Mouse (Mus musculus) hindbrain, embryonic 12.5 days (tissue): ENCODE measurements around the gene Zfp446. TPM values are rescaled to one million over a fixed set of nuclear protein-coding genes. Genes with fewer than 3 reads are reported as not detected.
"Not testable (repeated sequence)": the region's sequence is repeated elsewhere in the genome, so short reads cannot be mapped to it uniquely, and the experiment has no call there.

Source experiments
- ATAC-seq: fragments of 200-750 bp; cut with Nextera tagmentation; 2 replicates; pipeline ENCODE4 v1.8.0; 2017; ENCODE audit warnings: moderate TSS enrichment; ENCODE audit not compliant: low FRiP score
- H3K27ac ChIP-seq: fragments of 300-500 bp; sonication (generic); 2 replicates; pipeline ENCODE4 v1.5.1; 2016; ENCODE audit warnings: mild to moderate bottlenecking
- H3K27me3 ChIP-seq: fragments of 300-500 bp; sonication (generic); 2 replicates; pipeline ENCODE4 v1.6.1; 2016; ENCODE audit warnings: mild to moderate bottlenecking
- H3K36me3 ChIP-seq: fragments of 300-500 bp; sonication (generic); 2 replicates; pipeline ENCODE4 v1.6.1; 2016; ENCODE audit warnings: mild to moderate bottlenecking
- H3K4me1 ChIP-seq: fragments of 300-500 bp; sonication (generic); 2 replicates; pipeline ENCODE4 v1.6.1; 2016
- H3K4me2 ChIP-seq: fragments of 300-500 bp; sonication (generic); replicated peaks from 2 replicates; pipeline ENCODE4 v1.6.1; 2016; ENCODE audit warnings: mild to moderate bottlenecking
- H3K4me3 ChIP-seq: fragments of 300-500 bp; sonication (generic); 2 replicates; pipeline ENCODE4 v1.5.1; 2016; ENCODE audit warnings: mild to moderate bottlenecking
- H3K9ac ChIP-seq: fragments of 300-500 bp; sonication (generic); 2 replicates; pipeline ENCODE4 v1.6.1; 2016; ENCODE audit warnings: mild to moderate bottlenecking, moderate library complexity
- H3K9me3 ChIP-seq: fragments of 300-500 bp; sonication (generic); replicated peaks from 2 replicates; pipeline ENCODE4 v1.6.1; 2016; ENCODE audit warnings: mild to moderate bottlenecking
- WGBS: fragments of 180-500 bp; shearing (Covaris S2); methylation state at CpG from one replicate; pipeline ENCODE4 v1.1.7; 2016; 5-methylcytosine and 5-hydroxymethylcytosine counted together
- polyA plus RNA-seq: library from polyadenylated mRNA; unstranded; fragments of >200 nt; fragmentation: Nextera tagmentation; extraction: Ambion mirVana; gene quantifications from 2 replicates; pipeline ENCODE4 v1.2.1, GENCODE M21; 2016

The Zfp446 gene
- polyA plus RNA-seq, result 14.8 and 16.2 TPM in 2 replicates

- no peaks in the 10 kb centered on the region for H3K9me3 ChIP-seq
- peak within 1 kb of the TSS; percentile 63 for H3K4me3 ChIP-seq
- under 1% methylated on average over 40 of the region's 49 CpGs for WGBS
- H3K27ac ChIP-seq, result peak within 1 kb of the TSS; percentile 92
- no peaks in the 10 kb centered on the region for H3K27me3 ChIP-seq
- H3K4me2 ChIP-seq, result peak within 1 kb of the TSS; percentile 78
- H3K4me1 ChIP-seq, result peaks cover 12% of the 10 kb centered on the region
- H3K36me3 ChIP-seq, result peaks cover 16% of the 10 kb centered on the region; the same call in 1 of the 2 replicates
- ATAC-seq, result peak; percentile 99
- peak within 1 kb of the TSS; percentile 69 for H3K9ac ChIP-seq
Measured at GRCm38 (mm10) chr7:12977682-12978389, at the start of gene Zfp446. Gene Zfp446 (plus strand): TSS chr7:12977848.

GRCm38 (mm10) chr7:12933615-12934140 is 44.0 kb upstream of the Zfp446 start:
- no peak overlapping the region for H3K4me2 ChIP-seq
- H3K27me3 ChIP-seq, result peaks cover 4% of the 10 kb centered on the region
- no peaks in the 10 kb centered on the region for H3K9me3 ChIP-seq
- ATAC-seq, result no peak
- no peaks in the 10 kb centered on the region for H3K36me3 ChIP-seq
- no peak overlapping the region for H3K27ac ChIP-seq
- 59% methylated on average over 4 of the region's 4 CpGs for WGBS
- no peaks in the 10 kb centered on the region for H3K4me1 ChIP-seq
- no peak overlapping the region for H3K9ac ChIP-seq
- no peak overlapping the region for H3K4me3 ChIP-seq

GRCm38 (mm10) chr7:12934808-12935207 is 42.8 kb upstream of the Zfp446 start:
- 71% methylated on average over 3 of the region's 3 CpGs for WGBS
- H3K4me2 ChIP-seq, result no peak overlapping the region
- no peaks in the 10 kb centered on the region for H3K4me1 ChIP-seq
- H3K36me3 ChIP-seq, result no peaks in the 10 kb centered on the region
- H3K4me3 ChIP-seq, result no peak overlapping the region
- no peak overlapping the region for H3K9ac ChIP-seq
- H3K27ac ChIP-seq, result no peak overlapping the region
- H3K27me3 ChIP-seq, result no peaks in the 10 kb centered on the region
- ATAC-seq, result no peak
- H3K9me3 ChIP-seq, result no peaks in the 10 kb centered on the region

- not testable (repeated sequence) for H3K4me1 ChIP-seq, H3K9me3 ChIP-seq, H3K4me2 ChIP-seq, H3K4me3 ChIP-seq, H3K9ac ChIP-seq, H3K36me3 ChIP-seq, H3K27me3 ChIP-seq, H3K27ac ChIP-seq, ATAC-seq
- WGBS, result 92% methylated on average over 4 of the region's 4 CpGs
Measured at GRCm38 (mm10) chr7:12937254-12937803, 40.3 kb upstream of the Zfp446 start.

GRCm38 (mm10) chr7:12940599-12940998 is 37.0 kb upstream of the Zfp446 start:
- no peak for ATAC-seq
- 86% methylated on average over 4 of the region's 4 CpGs for WGBS
- Histone ChIP-seq H3K9ac (no peak overlapping the region), H3K4me3 (no peak overlapping the region), H3K4me2 (no peak overlapping the region), H3K4me1 (no peaks in the 10 kb centered on the region), H3K27ac (no peak overlapping the region), H3K27me3 (no peaks in the 10 kb centered on the region), H3K9me3 (no peaks in the 10 kb centered on the region), H3K36me3 (no peaks in the 10 kb centered on the region)

GRCm38 (mm10) chr7:12943488-12943887 is 34.2 kb upstream of the Zfp446 start:
- Histone ChIP-seq H3K4me1 (no peaks in the 10 kb centered on the region), H3K4me2 (no peak overlapping the region), H3K27me3 (no peaks in the 10 kb centered on the region), H3K9me3 (no peaks in the 10 kb centered on the region), H3K9ac (no peak overlapping the region), H3K36me3 (no peaks in the 10 kb centered on the region), H3K27ac (no peak overlapping the region), H3K4me3 (no peak overlapping the region)
- ATAC-seq, result no peak

GRCm38 (mm10) chr7:12949032-12949871 is 28.4 kb upstream of the Zfp446 start:
- peak; percentile 97 for ATAC-seq

GRCm38 (mm10) chr7:12949872-12950229 is 27.8 kb upstream of the Zfp446 start:
- 6% methylated on average over 16 of the region's 16 CpGs for WGBS
- H3K4me1 ChIP-seq, result peaks cover 12% of the 10 kb centered on the region
- no peaks in the 10 kb centered on the region for H3K27me3 ChIP-seq
- H3K4me3 ChIP-seq, result peak overlapping the region; percentile 45
- no peak; the same call in 1 of the 2 replicates for ATAC-seq
- H3K27ac ChIP-seq, result peak overlapping the region; percentile 80
- H3K9me3 ChIP-seq, result no peaks in the 10 kb centered on the region
- peak overlapping the region; percentile 66 for H3K9ac ChIP-seq
- no peaks in the 10 kb centered on the region for H3K36me3 ChIP-seq
- H3K4me2 ChIP-seq, result peak overlapping the region; percentile 82

More at GRCm38 (mm10) chr7:12949032-12949871, 28.4 kb upstream of the Zfp446 start:
- no peaks in the 10 kb centered on the region for H3K9me3 ChIP-seq
- H3K27me3 ChIP-seq, result no peaks in the 10 kb centered on the region
- peak overlapping the region; percentile 88 for H3K27ac ChIP-seq
- H3K9ac ChIP-seq, result peak overlapping the region; percentile 66
- no peaks in the 10 kb centered on the region for H3K36me3 ChIP-seq
- 9% methylated on average over 35 of the region's 35 CpGs for WGBS
- peak overlapping the region; percentile 45 for H3K4me3 ChIP-seq
- H3K4me2 ChIP-seq, result peak overlapping the region; percentile 82
- H3K4me1 ChIP-seq, result peaks cover 12% of the 10 kb centered on the region

GRCm38 (mm10) chr7:12954896-12955295 is 22.8 kb upstream of the Zfp446 start:
- no peak for ATAC-seq
- Histone ChIP-seq H3K4me1 (peaks cover 7% of the 10 kb centered on the region), H3K27ac (no peak overlapping the region), H3K27me3 (no peaks in the 10 kb centered on the region), H3K9ac (no peak overlapping the region), H3K4me2 (no peak overlapping the region), H3K4me3 (no peak overlapping the region), H3K9me3 (no peaks in the 10 kb centered on the region), H3K36me3 (no peaks in the 10 kb centered on the region)
- 62% methylated on average over 3 of the region's 3 CpGs for WGBS

GRCm38 (mm10) chr7:12957511-12957910 is 20.1 kb upstream of the Zfp446 start:
- no peaks in the 10 kb centered on the region for H3K9me3 ChIP-seq
- no peaks in the 10 kb centered on the region for H3K36me3 ChIP-seq
- 76% methylated on average over 5 of the region's 5 CpGs for WGBS
- no peak overlapping the region for H3K4me3 ChIP-seq
- H3K4me1 ChIP-seq, result no peaks in the 10 kb centered on the region
- no peak overlapping the region for H3K4me2 ChIP-seq
- H3K9ac ChIP-seq, result no peak overlapping the region
- ATAC-seq, result no peak
- no peak overlapping the region for H3K27ac ChIP-seq
- H3K27me3 ChIP-seq, result no peaks in the 10 kb centered on the region

GRCm38 (mm10) chr7:12958948-12959347 is 18.7 kb upstream of the Zfp446 start:
- Histone ChIP-seq H3K36me3 (no peaks in the 10 kb centered on the region), H3K27me3 (no peaks in the 10 kb centered on the region), H3K4me2 (no peak overlapping the region), H3K9me3 (no peaks in the 10 kb centered on the region), H3K9ac (no peak overlapping the region), H3K4me3 (no peak overlapping the region), H3K27ac (no peak overlapping the region), H3K4me1 (no peaks in the 10 kb centered on the region)
- 80% methylated on average over 4 of the region's 4 CpGs for WGBS
- ATAC-seq, result no peak

GRCm38 (mm10) chr7:12959718-12960117 is 17.9 kb upstream of the Zfp446 start:
- no peaks in the 10 kb centered on the region for H3K27me3 ChIP-seq
- no peak overlapping the region for H3K4me3 ChIP-seq
- no peak for ATAC-seq
- no peak overlapping the region for H3K9ac ChIP-seq
- H3K36me3 ChIP-seq, result no peaks in the 10 kb centered on the region
- no peak overlapping the region for H3K27ac ChIP-seq
- H3K4me1 ChIP-seq, result peaks cover 1% of the 10 kb centered on the region
- no peaks in the 10 kb centered on the region for H3K9me3 ChIP-seq
- 14% methylated on average over 4 of the region's 4 CpGs for WGBS
- no peak overlapping the region for H3K4me2 ChIP-seq
